Mouse (Mus musculus) retina, adult 2 months (tissue): Measurements from ENCODE around the gene Eif3l.
A peak's percentile ranks its signal among the peaks of the same experiment; 100 is the strongest.

Experiments used
- DNase-seq: peaks from one replicate; pipeline ENCODE4 v3.0.0-alpha.2; 2012; ENCODE audit warnings: low read depth, low spot score

The Eif3l gene

DNA sequence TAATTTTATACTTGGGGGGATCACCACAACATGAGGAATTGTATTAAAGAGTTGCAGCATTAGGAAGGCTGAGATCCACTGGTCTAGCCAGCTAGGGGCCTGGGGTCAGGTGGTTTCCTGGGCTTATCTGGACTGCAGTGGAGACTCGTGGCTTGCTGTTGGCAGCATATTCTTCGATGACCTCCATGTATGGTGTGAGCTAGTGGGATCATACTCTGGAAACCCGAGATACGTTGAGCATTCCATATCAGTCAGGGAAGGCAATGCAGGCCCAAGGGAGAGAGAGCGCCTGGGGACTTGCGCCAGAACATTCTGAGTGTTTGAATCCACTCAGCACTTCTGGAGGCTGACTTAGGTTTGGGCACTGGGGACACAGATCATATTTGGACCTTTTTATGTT lies 48.8 kb downstream of the Eif3l start:
- DNase-seq = no peak

DNA sequence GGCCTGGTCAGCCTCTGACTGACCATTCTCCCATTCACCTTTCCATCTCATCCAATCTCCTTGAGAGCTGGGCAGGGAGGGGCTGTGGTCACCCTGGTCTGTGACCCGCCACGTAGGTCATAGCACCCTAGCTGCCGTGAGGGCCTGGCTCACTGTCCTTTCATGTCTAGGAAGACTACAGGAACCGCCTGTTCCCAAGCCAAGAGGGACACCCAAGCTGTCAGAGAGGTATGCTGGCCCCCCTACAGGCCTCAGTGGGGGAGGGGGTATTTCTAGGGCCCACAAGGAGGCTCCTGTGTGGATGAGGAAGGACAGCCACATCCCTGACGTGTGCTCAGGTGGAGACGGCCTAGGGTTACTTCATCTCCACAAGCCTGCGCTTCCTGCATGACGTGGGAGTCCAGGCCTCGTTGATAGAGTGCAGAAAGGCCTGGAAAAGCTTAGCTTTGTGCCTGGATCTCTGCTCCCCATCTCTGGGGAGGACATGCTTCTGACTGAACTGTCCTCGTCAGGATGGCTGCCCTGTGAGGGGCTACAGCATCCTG lies 49.4 kb downstream of the Eif3l start:
- no peak for DNase-seq

DNA sequence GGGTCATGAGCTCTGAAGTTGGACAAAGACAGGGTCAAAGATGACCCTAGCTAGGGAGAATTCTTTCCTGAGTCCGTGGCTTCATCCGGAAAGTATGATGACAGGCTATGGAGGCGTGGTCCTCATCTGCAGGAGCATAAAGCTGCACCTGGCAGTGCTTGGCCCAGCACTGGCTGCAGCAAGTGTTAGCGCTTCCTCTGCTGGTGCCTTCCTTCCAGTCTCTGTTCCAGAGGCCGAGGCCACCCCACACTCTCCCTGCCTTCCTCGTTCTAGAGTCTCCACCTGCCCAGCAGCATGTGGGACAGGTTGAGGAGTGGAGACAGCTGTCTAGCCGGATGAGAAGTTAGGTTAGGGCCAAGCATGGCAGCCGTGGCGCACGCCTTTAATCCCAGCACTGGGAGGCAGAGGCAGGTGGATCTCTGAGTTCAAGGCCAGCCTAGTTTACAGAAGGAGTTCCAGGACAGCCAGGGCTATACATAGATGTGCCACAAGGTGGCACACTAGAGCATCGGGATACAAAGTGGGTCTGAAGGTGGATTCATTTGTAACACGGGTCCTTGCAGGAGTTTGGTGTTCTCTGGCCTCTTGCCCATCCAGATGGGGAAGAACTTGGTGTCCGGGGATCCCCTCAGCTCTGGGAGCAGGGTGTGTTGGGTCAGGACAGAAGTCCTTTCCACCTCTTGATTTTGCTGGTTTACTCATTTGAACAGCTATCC lies 51.4 kb downstream of the Eif3l start:
- DNase-seq = no peak

DNA sequence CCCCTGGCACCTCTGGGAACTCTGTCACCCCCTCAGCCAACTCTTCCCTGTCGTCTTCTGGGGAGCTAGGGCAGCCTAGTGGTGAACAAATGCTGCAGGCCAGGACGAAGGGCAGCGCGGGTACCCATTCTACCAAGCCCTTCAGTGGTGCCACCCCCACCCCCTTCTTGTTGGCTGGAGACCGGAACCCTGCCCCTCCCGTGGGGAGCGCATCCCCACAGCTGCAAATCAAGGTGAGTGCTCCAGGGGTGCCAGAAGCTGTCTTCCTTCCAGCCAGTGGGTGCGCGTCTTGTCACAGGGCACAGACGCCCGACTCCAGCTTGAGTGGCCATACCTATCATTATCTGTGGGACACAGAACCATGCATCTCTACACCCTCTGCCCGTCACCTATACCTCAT lies 52.1 kb downstream of the Eif3l start:
- no peak for DNase-seq

DNA sequence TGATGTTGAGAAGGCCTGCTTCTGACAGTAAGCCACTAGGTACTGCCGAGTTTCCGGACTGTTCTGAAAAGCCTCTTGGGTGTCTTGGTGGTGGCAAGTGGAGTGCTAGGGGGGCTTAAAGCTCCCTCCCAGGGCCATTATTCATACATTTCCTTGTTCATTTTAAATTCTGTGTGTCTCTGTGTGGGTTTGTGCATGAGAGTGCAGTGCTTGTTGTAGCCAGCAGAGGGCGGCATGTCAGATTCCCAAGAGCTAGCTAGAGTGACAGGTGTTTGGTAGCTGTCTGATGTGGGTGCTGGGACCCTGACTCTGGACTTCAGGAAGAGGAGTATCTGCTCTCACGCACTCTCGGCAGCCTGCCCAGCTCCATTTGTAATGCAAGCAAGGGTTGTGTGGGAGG lies 53.2 kb downstream of the Eif3l start:
- DNase-seq = no peak

DNA sequence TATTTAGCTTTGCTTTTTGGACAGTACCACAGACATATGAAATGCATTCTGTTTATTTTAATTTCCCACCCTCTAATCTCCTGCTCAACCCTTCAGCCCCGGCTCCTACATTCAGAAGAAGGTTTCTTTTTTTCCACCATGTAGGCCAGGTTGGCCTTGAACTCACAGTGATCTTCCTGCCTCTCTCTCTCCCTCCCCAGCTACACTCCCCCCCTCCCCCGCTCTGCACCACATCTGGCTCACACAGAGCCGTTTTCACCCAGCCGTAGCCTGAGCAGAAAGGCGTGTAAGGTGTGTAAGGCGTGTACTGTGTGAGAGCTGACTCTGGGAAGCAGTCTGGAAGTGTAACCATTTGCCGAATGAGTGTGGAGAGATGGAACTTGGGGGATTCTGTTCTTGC lies 54.3 kb downstream of the Eif3l start:
- DNase-seq = no peak

DNA sequence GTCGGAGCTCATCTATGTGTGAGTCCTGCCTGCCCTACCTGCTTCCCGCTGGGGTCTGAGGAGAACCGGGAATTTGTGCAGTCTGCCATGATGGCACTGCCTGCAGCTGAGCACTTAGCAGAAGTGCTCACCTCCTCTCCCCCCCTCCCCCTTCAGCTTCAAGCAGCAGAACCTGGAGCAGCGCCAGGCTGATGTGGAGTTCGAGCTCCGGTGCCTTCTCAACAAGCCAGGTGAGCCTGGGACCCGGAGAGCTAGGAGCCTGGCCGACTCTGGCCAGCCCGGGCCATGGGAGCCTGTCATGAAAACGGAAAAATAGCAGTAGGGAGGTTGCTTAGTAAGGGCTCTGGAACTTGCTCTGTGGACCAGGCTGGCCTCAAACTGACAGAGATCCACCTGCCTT lies 55.8 kb downstream of the Eif3l start:
- DNase-seq = no peak

DNA sequence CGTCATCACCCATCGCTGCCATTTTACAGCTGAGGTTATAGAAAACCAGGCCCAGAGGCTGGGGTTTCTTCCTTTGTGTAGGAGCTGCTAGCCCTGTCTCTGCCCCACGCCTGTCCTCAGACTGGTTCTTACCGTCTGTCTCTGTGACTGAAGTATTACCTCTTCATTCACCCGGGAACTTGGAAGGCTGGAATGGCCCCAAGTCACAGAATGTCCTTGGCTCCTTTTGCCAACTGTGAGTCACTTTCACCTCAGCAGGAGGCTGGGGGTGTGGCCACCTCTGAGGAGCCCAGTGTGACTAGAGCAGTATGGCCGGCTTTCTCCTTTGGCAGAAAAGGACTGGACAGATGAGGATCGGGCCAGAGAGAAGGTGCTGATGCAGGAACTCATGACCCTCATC lies 56.5 kb downstream of the Eif3l start:
- no peak for DNase-seq

DNA sequence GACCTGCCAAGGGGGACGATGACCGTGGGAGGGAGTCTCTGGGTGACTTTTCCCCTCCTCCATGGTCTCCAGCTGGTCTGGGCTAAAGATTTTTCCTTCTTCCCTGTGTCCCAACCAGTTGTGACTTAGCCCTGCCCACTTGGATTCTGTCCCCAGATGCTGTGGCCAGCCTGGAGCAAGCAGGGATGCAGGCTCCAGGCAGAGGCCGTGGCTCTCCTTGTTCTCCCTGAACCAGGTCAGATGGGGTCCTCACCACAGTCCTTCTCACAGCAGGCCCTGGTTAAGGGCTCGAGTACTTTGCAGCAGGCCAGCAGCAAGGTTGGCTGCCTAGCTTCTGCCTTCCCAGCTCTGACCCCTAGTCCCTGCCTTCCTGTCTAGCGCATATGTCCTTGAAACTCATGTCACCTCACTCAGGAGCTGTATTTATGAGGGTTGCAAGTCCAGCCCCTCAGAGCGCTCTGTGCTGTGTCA lies 58.2 kb downstream of the Eif3l start:
- no peak for DNase-seq

DNA sequence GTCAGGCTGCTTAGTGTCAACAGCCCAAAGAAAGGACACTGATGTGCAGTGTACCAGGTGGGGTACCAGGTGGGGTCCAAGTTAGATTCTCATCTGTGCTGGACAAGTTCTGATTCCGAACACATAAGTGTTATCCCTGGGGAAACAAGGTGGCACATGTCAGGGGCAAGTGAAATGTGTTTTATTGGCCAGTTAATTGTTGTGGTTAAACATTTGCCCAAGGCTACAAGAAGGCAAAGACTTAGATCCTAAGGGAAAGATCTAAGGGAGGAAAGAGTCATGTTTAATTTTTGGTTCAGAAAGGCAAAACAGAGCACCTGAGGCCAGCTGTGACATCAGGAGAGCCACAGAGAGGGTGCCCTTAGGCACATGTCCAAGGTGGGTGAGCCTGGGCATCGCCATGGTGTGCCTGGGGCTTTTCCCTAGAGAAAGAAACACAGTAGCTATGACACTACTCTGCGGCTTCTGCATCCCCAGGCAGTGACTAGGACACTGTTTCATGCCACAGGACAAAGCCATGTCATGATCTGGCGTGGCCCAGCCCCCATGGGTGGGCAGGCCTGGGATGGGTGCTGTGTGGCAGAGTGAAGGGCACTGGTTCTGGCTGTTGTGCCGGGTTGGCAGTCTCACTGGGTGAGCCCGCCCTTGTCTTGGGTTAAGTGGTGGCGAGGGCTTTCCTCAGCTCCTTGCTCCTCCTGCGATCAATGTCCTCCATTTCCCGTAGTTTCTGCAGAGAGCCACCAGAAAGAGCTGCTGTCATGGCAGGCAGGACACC lies 59.7 kb downstream of the Eif3l start:
- no peak for DNase-seq

DNA sequence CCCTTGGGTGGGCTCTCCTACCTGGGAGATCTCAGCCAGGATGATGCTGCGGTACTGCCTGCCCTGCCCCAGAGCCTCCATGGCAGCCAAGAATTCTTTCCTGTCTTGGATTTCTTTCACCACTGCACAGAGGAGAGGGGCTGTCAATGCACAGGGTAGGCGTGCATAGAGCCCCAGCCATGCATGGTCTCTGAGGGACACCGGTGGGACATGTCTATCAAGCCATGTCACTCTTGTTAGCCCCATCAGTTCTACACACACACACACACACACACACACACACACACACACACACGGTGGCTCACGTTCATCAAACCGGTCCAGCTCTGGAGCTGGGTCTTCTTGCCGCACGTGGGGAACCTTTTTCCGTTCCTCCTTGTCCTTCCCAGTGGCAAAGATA lies 60.4 kb downstream of the Eif3l start:
- DNase-seq = no peak

DNA sequence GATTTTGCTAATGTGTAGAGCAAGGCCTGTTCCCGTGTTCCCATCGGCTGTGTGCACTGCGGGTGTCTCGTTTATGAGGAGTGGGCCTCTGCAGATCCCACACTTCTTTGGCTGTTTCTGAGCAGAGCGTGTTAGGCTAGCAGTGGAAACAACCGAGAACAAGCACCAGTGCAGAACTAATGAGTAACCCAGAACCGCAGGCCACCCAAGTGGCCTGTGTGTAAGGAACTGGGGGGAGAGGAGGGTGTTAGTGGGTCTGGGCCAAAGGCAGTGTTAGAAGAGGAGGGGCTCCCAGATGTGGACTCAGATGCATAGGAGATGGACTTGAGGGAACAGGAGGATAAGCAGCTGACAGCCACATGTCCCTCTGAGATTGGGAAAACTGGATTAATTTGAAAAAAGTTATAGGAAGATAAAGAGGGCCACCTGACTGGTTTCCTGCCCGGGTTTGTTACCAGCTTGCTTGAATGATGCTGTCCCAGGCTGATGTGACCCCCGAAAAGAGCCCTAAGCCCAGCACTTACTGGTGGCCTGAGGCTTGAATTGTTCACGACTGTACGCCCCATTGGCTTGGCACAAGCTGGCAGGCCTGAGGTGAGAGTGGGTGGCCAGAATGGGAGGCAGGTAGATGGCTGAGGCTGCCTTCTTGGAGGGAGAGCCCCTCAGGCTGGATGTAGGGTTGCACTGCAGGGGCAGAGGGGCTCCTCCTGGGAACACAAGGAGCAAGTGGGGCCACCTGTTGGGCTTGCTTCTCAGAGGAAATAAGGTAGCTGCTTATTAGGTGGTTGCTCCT lies 61.0 kb downstream of the Eif3l start:
- DNase-seq = no peak

DNA sequence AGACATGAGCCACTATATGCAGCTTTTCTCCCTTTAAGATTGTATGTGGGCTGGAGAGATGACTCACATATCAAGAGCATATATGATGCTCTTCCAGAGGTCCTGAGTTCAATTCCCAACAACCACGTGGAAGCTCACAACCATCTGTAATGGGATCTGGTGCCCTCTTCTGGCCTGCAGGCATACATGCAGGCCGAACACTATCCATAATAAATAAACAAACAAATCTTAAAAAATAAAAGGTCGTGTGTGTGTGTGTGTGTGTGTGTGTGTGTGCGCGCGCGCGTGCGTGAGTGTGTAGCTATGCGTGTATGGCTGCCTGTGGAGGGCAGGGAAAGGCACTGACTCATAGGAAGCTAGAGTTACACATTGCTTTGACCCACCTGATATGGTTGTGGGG lies 64.7 kb downstream of the Eif3l start:
- DNase-seq = no peak

DNA sequence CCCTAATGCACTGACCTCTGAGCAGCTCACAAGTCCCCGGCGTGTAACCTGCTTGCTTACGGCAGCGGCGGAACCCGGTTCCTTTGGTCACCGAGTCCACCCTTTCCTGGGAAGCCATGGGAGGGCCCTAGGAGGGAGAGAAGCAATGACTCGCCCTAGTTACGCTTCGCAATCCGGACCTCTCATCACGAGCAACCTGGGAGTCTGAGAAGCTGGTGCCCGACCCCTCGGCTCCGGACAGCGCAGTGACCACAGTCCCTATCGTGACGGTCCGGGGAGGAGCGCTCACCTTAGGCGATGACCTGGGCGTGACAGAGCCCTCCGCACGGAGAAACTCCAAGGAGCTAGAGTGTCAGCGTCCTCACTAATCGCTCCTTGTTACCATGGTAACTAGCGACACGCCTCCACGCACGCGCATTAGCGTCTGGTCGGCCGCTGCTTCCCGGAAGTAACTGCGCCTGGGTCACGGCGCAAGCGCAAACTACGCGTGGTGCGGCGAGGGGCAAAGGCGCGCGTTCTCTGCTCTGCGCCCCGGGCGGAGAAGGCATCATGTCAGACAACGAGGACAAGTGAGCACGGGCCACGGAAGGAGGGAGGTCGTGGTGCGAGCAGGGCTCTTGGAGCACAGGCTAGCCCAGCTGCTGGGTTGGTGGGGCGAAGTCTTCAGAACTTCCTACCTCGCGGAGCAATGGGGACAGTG lies 66.0 kb downstream of the Eif3l start, which contains the start of the genes Polr2f and 1700088E04Rik:
Polr2f (plus strand) TSS at position 144 of the 700 bp plus-strand sequence.
1700088E04Rik (minus strand) TSS at position 388 of the 700 bp plus-strand sequence.
- peak; percentile 92 for DNase-seq

DNA sequence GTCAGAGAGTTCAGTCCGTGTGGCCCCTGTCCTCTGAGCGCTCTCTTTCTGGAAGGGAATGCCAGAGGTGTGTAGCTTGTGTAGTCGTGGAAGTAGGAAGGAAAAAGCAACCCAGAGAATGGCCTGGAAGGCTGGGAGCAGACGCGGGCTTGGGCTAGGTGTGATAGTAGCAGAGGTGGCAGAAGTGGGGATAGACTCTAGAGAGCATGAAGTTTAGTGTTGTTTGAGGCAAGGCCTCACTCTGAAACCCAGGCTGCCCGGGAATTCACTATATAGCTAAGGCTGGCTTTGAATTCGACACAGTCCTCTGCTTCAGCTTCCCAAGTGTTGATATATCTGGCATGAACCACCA lies 66.6 kb downstream of the Eif3l start:
- DNase-seq = no peak

DNA sequence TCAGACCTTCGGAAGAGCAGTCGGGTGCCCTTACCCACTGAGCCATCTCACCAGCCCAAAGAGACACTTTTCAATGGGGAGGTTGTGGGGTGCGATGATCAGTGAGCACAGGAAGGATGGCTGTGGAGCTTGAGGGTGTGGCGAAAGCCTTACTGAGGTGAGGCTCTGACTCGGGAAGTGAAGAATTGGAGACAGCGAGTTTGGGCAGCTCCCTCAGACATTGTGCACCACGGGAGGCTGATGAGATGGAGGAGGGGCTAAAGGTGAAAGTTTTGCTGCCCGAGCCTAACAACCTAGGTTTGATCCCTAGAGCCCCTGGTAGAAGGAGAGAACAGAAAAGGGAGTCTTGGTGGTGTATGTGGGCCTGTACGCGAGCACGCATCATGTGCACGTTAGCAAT lies 68.3 kb downstream of the Eif3l start:
- DNase-seq = no peak
